Mouse (Mus musculus): ENCODE measurements around the gene Ctnna3. TPM values are rescaled to one million over a fixed set of nuclear protein-coding genes. Genes with fewer than 3 reads are reported as not detected.
"Not testable (repeated sequence)": the region's sequence is repeated elsewhere in the genome, so short reads cannot be mapped to it uniquely, and the experiment has no call there.

The Ctnna3 gene
- polyA plus RNA-seq, 1 experiment from 2014 or later, result 0.53 TPM

- not testable (repeated sequence) for H3K4me1 ChIP-seq; H3K36me3 ChIP-seq; H3K9me3 ChIP-seq (replicated peaks); H3K9ac ChIP-seq; H3K4me2 ChIP-seq; ATAC-seq (replicated peaks; ENCODE audit: low FRiP score); H3K27me3 ChIP-seq; H3K4me3 ChIP-seq (replicated peaks); H3K27ac ChIP-seq
- WGBS, result 43% methylated on average over 3 of the region's 3 CpGs
Observed at GRCm38 (mm10) chr10:64744099-64744498, 1314.2 kb downstream of the Ctnna3 start.

GRCm38 (mm10) chr10:64748651-64749050, 1318.8 kb downstream of the Ctnna3 start:
- ATAC-seq (replicated peaks; ENCODE audit: low FRiP score), result no peak
- H3K9me3 ChIP-seq (replicated peaks), result no peaks in the 10 kb centered on the region

GRCm38 (mm10) chr10:64750791-64751190, 1320.9 kb downstream of the Ctnna3 start:
- Histone ChIP-seq H3K9ac (no peak overlapping the region), H3K4me2 (no peak overlapping the region), H3K4me1 (no peaks in the 10 kb centered on the region), H3K9me3 (replicated peaks) (no peaks in the 10 kb centered on the region), H3K27me3 (no peaks in the 10 kb centered on the region), H3K36me3 (no peaks in the 10 kb centered on the region), H3K4me3 (replicated peaks) (no peak overlapping the region), H3K27ac (no peak overlapping the region)
- no peak for ATAC-seq (replicated peaks; ENCODE audit: low FRiP score)
- 35% methylated on average over 5 of the region's 5 CpGs for WGBS

More at GRCm38 (mm10) chr10:64748651-64749050, 1318.8 kb downstream of the Ctnna3 start:
- Histone ChIP-seq H3K4me1 (no peaks in the 10 kb centered on the region), H3K36me3 (no peaks in the 10 kb centered on the region), H3K27ac (no peak overlapping the region), H3K4me2 (no peak overlapping the region), H3K27me3 (no peaks in the 10 kb centered on the region), H3K9ac (no peak overlapping the region), H3K4me3 (replicated peaks) (no peak overlapping the region)

- Histone ChIP-seq H3K27ac (no peak overlapping the region), H3K4me3 (replicated peaks) (no peak overlapping the region), H3K9me3 (replicated peaks) (peaks cover 3% of the 10 kb centered on the region; the same call in 1 of the 2 replicates), H3K27me3 (no peaks in the 10 kb centered on the region), H3K36me3 (no peaks in the 10 kb centered on the region), H3K4me2 (no peak overlapping the region), H3K4me1 (no peaks in the 10 kb centered on the region), H3K9ac (no peak overlapping the region)
- no peak for ATAC-seq (replicated peaks; ENCODE audit: low FRiP score)
- 90% methylated on average over 1 of the region's 1 CpGs for WGBS
Observed at GRCm38 (mm10) chr10:64836315-64836714, 1406.4 kb downstream of the Ctnna3 start.

- H3K27ac ChIP-seq, result no peak overlapping the region
- no peak for ATAC-seq (replicated peaks; ENCODE audit: low FRiP score)
- WGBS, result 80% methylated on average over 2 of the region's 2 CpGs
Observed at GRCm38 (mm10) chr10:64861439-64861838, 1431.5 kb downstream of the Ctnna3 start.

GRCm38 (mm10) chr10:64870888-64871287, 1441.0 kb downstream of the Ctnna3 start:
- no peaks in the 10 kb centered on the region for H3K9me3 ChIP-seq (replicated peaks)
- H3K36me3 ChIP-seq, result no peaks in the 10 kb centered on the region
- no peak overlapping the region for H3K9ac ChIP-seq
- no peak overlapping the region for H3K27ac ChIP-seq
- 56% methylated on average over 3 of the region's 3 CpGs for WGBS
- ATAC-seq (replicated peaks; ENCODE audit: low FRiP score), result peak; percentile 82
- H3K4me2 ChIP-seq, result no peak overlapping the region
- H3K4me3 ChIP-seq (replicated peaks), result no peak overlapping the region
- H3K27me3 ChIP-seq, result no peaks in the 10 kb centered on the region
- H3K4me1 ChIP-seq, result no peaks in the 10 kb centered on the region

More at GRCm38 (mm10) chr10:64861439-64861838, 1431.5 kb downstream of the Ctnna3 start:
- no peak overlapping the region for H3K4me2 ChIP-seq
- no peaks in the 10 kb centered on the region for H3K36me3 ChIP-seq
- H3K27me3 ChIP-seq, result no peaks in the 10 kb centered on the region
- H3K9me3 ChIP-seq (replicated peaks), result no peaks in the 10 kb centered on the region
- no peak overlapping the region for H3K9ac ChIP-seq
- H3K4me3 ChIP-seq (replicated peaks), result no peak overlapping the region
- no peaks in the 10 kb centered on the region for H3K4me1 ChIP-seq

GRCm38 (mm10) chr10:64876506-64876905, 1446.6 kb downstream of the Ctnna3 start:
- 73% methylated on average over 2 of the region's 2 CpGs for WGBS
- Histone ChIP-seq H3K4me1 (no peaks in the 10 kb centered on the region), H3K36me3 (no peaks in the 10 kb centered on the region), H3K27me3 (no peaks in the 10 kb centered on the region), H3K9ac (no peak overlapping the region), H3K27ac (no peak overlapping the region), H3K9me3 (replicated peaks) (no peaks in the 10 kb centered on the region), H3K4me2 (no peak overlapping the region), H3K4me3 (replicated peaks) (no peak overlapping the region)
- no peak for ATAC-seq (replicated peaks; ENCODE audit: low FRiP score)

- Histone ChIP-seq H3K4me1 (no peaks in the 10 kb centered on the region), H3K27me3 (no peaks in the 10 kb centered on the region), H3K4me3 (replicated peaks) (no peak overlapping the region), H3K9ac (no peak overlapping the region), H3K27ac (no peak overlapping the region), H3K4me2 (no peak overlapping the region), H3K9me3 (replicated peaks) (no peaks in the 10 kb centered on the region), H3K36me3 (no peaks in the 10 kb centered on the region)
- WGBS, result 82% methylated on average over 3 of the region's 3 CpGs
- ATAC-seq (replicated peaks; ENCODE audit: low FRiP score), result no peak
Observed at GRCm38 (mm10) chr10:64879860-64880259, 1450.0 kb downstream of the Ctnna3 start.

- H3K36me3 ChIP-seq, result no peaks in the 10 kb centered on the region
- H3K27ac ChIP-seq, result no peak overlapping the region
- H3K4me1 ChIP-seq, result no peaks in the 10 kb centered on the region
- 90% methylated on average over 9 of the region's 9 CpGs for WGBS
- no peaks in the 10 kb centered on the region for H3K27me3 ChIP-seq
- no peak for ATAC-seq (replicated peaks; ENCODE audit: low FRiP score)
- H3K4me3 ChIP-seq (replicated peaks), result no peak overlapping the region
- H3K4me2 ChIP-seq, result no peak overlapping the region
- H3K9me3 ChIP-seq (replicated peaks), result no peaks in the 10 kb centered on the region
- H3K9ac ChIP-seq, result no peak overlapping the region
Observed at GRCm38 (mm10) chr10:64886946-64887345, 1457.0 kb downstream of the Ctnna3 start.

GRCm38 (mm10) chr10:64892458-64892857, 1462.6 kb downstream of the Ctnna3 start:
- no peak overlapping the region for H3K27ac ChIP-seq
- H3K4me1 ChIP-seq, result no peaks in the 10 kb centered on the region
- no peaks in the 10 kb centered on the region for H3K36me3 ChIP-seq
- no peaks in the 10 kb centered on the region for H3K9me3 ChIP-seq (replicated peaks)
- no peak overlapping the region for H3K4me3 ChIP-seq (replicated peaks)
- no peaks in the 10 kb centered on the region for H3K27me3 ChIP-seq
- no peak overlapping the region for H3K9ac ChIP-seq
- H3K4me2 ChIP-seq, result no peak overlapping the region
- ATAC-seq (replicated peaks; ENCODE audit: low FRiP score), result no peak

GRCm38 (mm10) chr10:64898739-64899138, 1468.8 kb downstream of the Ctnna3 start:
- Histone ChIP-seq H3K4me2 (no peak overlapping the region), H3K9ac (no peak overlapping the region), H3K4me3 (replicated peaks) (no peak overlapping the region), H3K4me1 (no peaks in the 10 kb centered on the region), H3K9me3 (replicated peaks) (no peaks in the 10 kb centered on the region), H3K27ac (no peak overlapping the region), H3K36me3 (no peaks in the 10 kb centered on the region), H3K27me3 (no peaks in the 10 kb centered on the region)
- WGBS, result 60% methylated on average over 1 of the region's 1 CpGs
- 0 out of 2 replicates have a peak, but pooled peaks have one; percentile 54 for ATAC-seq (replicated peaks; ENCODE audit: low FRiP score)

GRCm38 (mm10) chr10:64901726-64902125, 1471.8 kb downstream of the Ctnna3 start:
- ATAC-seq (replicated peaks; ENCODE audit: low FRiP score), result no peak
- no peak overlapping the region for H3K4me3 ChIP-seq (replicated peaks)
- H3K4me1 ChIP-seq, result no peaks in the 10 kb centered on the region
- H3K4me2 ChIP-seq, result no peak overlapping the region
- WGBS, result 64% methylated on average over 3 of the region's 3 CpGs
- H3K36me3 ChIP-seq, result no peaks in the 10 kb centered on the region
- H3K27me3 ChIP-seq, result no peaks in the 10 kb centered on the region
- no peak overlapping the region for H3K27ac ChIP-seq
- no peak overlapping the region for H3K9ac ChIP-seq
- H3K9me3 ChIP-seq (replicated peaks), result no peaks in the 10 kb centered on the region

- H3K4me3 ChIP-seq (replicated peaks), result no peak overlapping the region
- H3K4me1 ChIP-seq, result no peaks in the 10 kb centered on the region
- 75% methylated on average over 7 of the region's 7 CpGs for WGBS
- H3K9ac ChIP-seq, result no peak overlapping the region
- H3K27me3 ChIP-seq, result no peaks in the 10 kb centered on the region
- no peak overlapping the region for H3K27ac ChIP-seq
- H3K9me3 ChIP-seq (replicated peaks), result no peaks in the 10 kb centered on the region
- no peak overlapping the region for H3K4me2 ChIP-seq
- H3K36me3 ChIP-seq, result no peaks in the 10 kb centered on the region
- ATAC-seq (replicated peaks; ENCODE audit: low FRiP score), result no peak
Observed at GRCm38 (mm10) chr10:64940975-64941374, 1511.1 kb downstream of the Ctnna3 start.

Measured in kidney, embryonic 15.5 days (tissue).